Mouse (Mus musculus): ENCODE results near the gene Grik2. TPM values are rescaled to one million over a fixed set of nuclear protein-coding genes. Genes with fewer than 3 reads are reported as not detected.

Gene Grik2
- polyA plus RNA-seq, 1 experiment from 2014 or later, result 0.13 TPM

- Histone ChIP-seq H3K36me3 (no peaks in the 10 kb centered on the region), H3K27ac (no peak overlapping the region), H3K4me2 (no peak overlapping the region), H3K4me1 (no peaks in the 10 kb centered on the region), H3K9me3 (replicated peaks) (no peaks in the 10 kb centered on the region), H3K9ac (no peak overlapping the region), H3K4me3 (no peak overlapping the region), H3K27me3 (replicated peaks) (no peaks in the 10 kb centered on the region)
- ATAC-seq, result no peak
Measured at GRCm38 (mm10) chr10:49049391-49049790, 739.2 kb downstream of the Grik2 start.

Data from liver, embryonic 12.5 days (tissue).